Mouse (Mus musculus) lung, embryonic 14.5 days (tissue): ENCODE data around the gene Arhgap21. TPM values are rescaled to one million over a fixed set of nuclear protein-coding genes. Genes with fewer than 3 reads are reported as not detected.

Source experiments
- ATAC-seq: fragments of 200-750 bp; cut with Nextera tagmentation; 2 replicates; pipeline ENCODE4 v1.8.0; 2017; ENCODE audit warnings: mild to moderate bottlenecking, moderate TSS enrichment, moderate library complexity; ENCODE audit not compliant: insufficient read depth
- DNase-seq: peaks from one replicate; pipeline ENCODE4 v3.0.0-alpha.2; 2015
- H3K27ac ChIP-seq: fragments of 300-500 bp; sonication (generic); 2 replicates; pipeline ENCODE4 v1.5.1; 2014; ENCODE audit warnings: low read depth, mild to moderate bottlenecking, moderate library complexity
- H3K27me3 ChIP-seq: fragments of 300-500 bp; sonication (generic); 2 replicates; pipeline ENCODE4 v1.6.1; 2014; ENCODE audit warnings: low read length, control low read depth; ENCODE audit not compliant: insufficient read depth
- H3K36me3 ChIP-seq: fragments of 300-500 bp; sonication (generic); 2 replicates; pipeline ENCODE4 v1.6.1; 2014; ENCODE audit warnings: control low read depth; ENCODE audit not compliant: insufficient read depth
- H3K4me1 ChIP-seq: fragments of 300-500 bp; sonication (generic); 2 replicates; pipeline ENCODE4 v1.6.1; 2014; ENCODE audit warnings: antibody characterized with exemption, control low read depth; ENCODE audit not compliant: insufficient read depth
- H3K4me2 ChIP-seq: fragments of 300-500 bp; sonication (generic); 2 replicates; pipeline ENCODE4 v1.6.1; 2014; ENCODE audit warnings: mild to moderate bottlenecking
- H3K4me3 ChIP-seq: fragments of 300-500 bp; sonication (generic); 2 replicates; pipeline ENCODE4 v1.5.1; 2014; ENCODE audit warnings: low read depth, low read length
- H3K9ac ChIP-seq: fragments of 300-500 bp; sonication (generic); 2 replicates; pipeline ENCODE4 v1.6.1; 2014
- H3K9me3 ChIP-seq: fragments of 300-500 bp; sonication (generic); 2 replicates; pipeline ENCODE4 v1.6.1; 2016; ENCODE audit warnings: low read depth, low read length, control low read depth
- CTCF ChIP-seq: IDR thresholded peaks from 2 replicates; pipeline ENCODE4 v1.5.1; 2016; ENCODE audit warnings: antibody characterized with exemption, low read depth
- WGBS: fragments of 180-500 bp; shearing (Covaris S2); extraction: QIAGEN DNeasy Blood & Tissue Kit; methylation state at CpG from one replicate; pipeline ENCODE4 v1.1.7; 2014; 5-methylcytosine and 5-hydroxymethylcytosine counted together
- polyA plus RNA-seq: library from polyadenylated mRNA; unstranded; fragments of >200 nt; fragmentation: Nextera tagmentation; extraction: Ambion mirVana; gene quantifications from 2 replicates; pipeline ENCODE4 v1.2.1, GENCODE M21; 2014

Arhgap21 gene
- polyA plus RNA-seq, 1 experiment from 2014 or later = 22.1 TPM

- no peak for ATAC-seq
- 80% methylated on average over 7 of the region's 7 CpGs for WGBS
Observed at GRCm38 (mm10) chr2:20818226-20818625, 150.5 kb downstream of the Arhgap21 start.

GRCm38 (mm10) chr2:20813986-20814385 lies 154.7 kb downstream of the Arhgap21 start:
- peak; percentile 53 for TF ChIP-seq CTCF
- no peaks in the 10 kb centered on the region for H3K9me3 ChIP-seq
- H3K27ac ChIP-seq = no peak overlapping the region
- H3K4me3 ChIP-seq = no peak overlapping the region
- no peaks in the 10 kb centered on the region for H3K36me3 ChIP-seq
- H3K4me1 ChIP-seq = no peaks in the 10 kb centered on the region
- ATAC-seq (no peak), DNase-seq (peak; percentile 17)
- 88% methylated on average over 2 of the region's 2 CpGs for WGBS
- no peaks in the 10 kb centered on the region for H3K27me3 ChIP-seq
- H3K4me2 ChIP-seq = no peak overlapping the region
- no peak overlapping the region for H3K9ac ChIP-seq

More at GRCm38 (mm10) chr2:20818226-20818625, 150.5 kb downstream of the Arhgap21 start:
- H3K4me2 ChIP-seq = no peak overlapping the region
- H3K4me3 ChIP-seq = no peak overlapping the region
- DNase-seq = no peak
- no peaks in the 10 kb centered on the region for H3K27me3 ChIP-seq
- H3K9me3 ChIP-seq = no peaks in the 10 kb centered on the region
- no peaks in the 10 kb centered on the region for H3K4me1 ChIP-seq
- no peak overlapping the region for H3K9ac ChIP-seq
- no peak for TF ChIP-seq CTCF
- H3K27ac ChIP-seq = no peak overlapping the region
- no peaks in the 10 kb centered on the region for H3K36me3 ChIP-seq

GRCm38 (mm10) chr2:20811506-20811905 lies 157.2 kb downstream of the Arhgap21 start:
- H3K9me3 ChIP-seq = no peaks in the 10 kb centered on the region
- H3K4me1 ChIP-seq = no peaks in the 10 kb centered on the region
- ATAC-seq (no peak), DNase-seq (peak; percentile 22)
- no peak overlapping the region for H3K9ac ChIP-seq
- H3K27ac ChIP-seq = no peak overlapping the region
- H3K36me3 ChIP-seq = peaks cover 10% of the 10 kb centered on the region; the same call in 1 of the 2 replicates
- no peaks in the 10 kb centered on the region for H3K27me3 ChIP-seq
- no peak for TF ChIP-seq CTCF
- no peak overlapping the region for H3K4me3 ChIP-seq
- H3K4me2 ChIP-seq = no peak overlapping the region
- WGBS = 82% methylated on average over 8 of the region's 8 CpGs

- Histone ChIP-seq H3K27me3 (no peaks in the 10 kb centered on the region), H3K9me3 (no peaks in the 10 kb centered on the region), H3K9ac (no peak overlapping the region), H3K4me1 (no peaks in the 10 kb centered on the region), H3K36me3 (peaks cover 18% of the 10 kb centered on the region; the same call in 1 of the 2 replicates), H3K4me2 (no peak overlapping the region), H3K4me3 (no peak overlapping the region), H3K27ac (no peak overlapping the region)
- no peak for TF ChIP-seq CTCF
- ATAC-seq (no peak), DNase-seq (no peak)
- WGBS = 76% methylated on average over 8 of the region's 8 CpGs
Observed at GRCm38 (mm10) chr2:20801236-20801890, 167.3 kb downstream of the Arhgap21 start.

Other genes with a start within 250 kb of the Arhgap21 start
- 0.45 and 1.0 TPM in 2 replicates for gene Enkur, start 236.5 kb upstream of the Arhgap21 start, polyA plus RNA-seq
- 7.3 and 8.5 TPM in 2 replicates for gene Thnsl1, start 236.8 kb upstream of the Arhgap21 start, polyA plus RNA-seq